Mouse (Mus musculus) midbrain, embryonic 10.5 days (tissue): ENCODE data around the gene Fbxl13. TPM values are rescaled to one million over a fixed set of nuclear protein-coding genes. Genes with fewer than 3 reads are reported as not detected.

Experiments used
- DNase-seq: peaks from one replicate; pipeline ENCODE4 v3.0.0-alpha.2; 2017; ENCODE audit warnings: low spot score
- H3K27ac ChIP-seq: fragments of 300-500 bp; sonication (generic); replicated peaks from 2 replicates; pipeline ENCODE4 v1.5.1; 2016; ENCODE audit warnings: mild to moderate bottlenecking
- H3K27me3 ChIP-seq: fragments of 300-500 bp; sonication (generic); 2 replicates; pipeline ENCODE4 v1.6.1; 2016; ENCODE audit warnings: low read depth, mild to moderate bottlenecking; ENCODE audit not compliant: poor library complexity, severe bottlenecking
- H3K36me3 ChIP-seq: fragments of 300-500 bp; sonication (generic); 2 replicates; pipeline ENCODE4 v1.6.1; 2016; ENCODE audit warnings: mild to moderate bottlenecking, moderate library complexity
- H3K4me1 ChIP-seq: fragments of 300-500 bp; sonication (generic); 2 replicates; pipeline ENCODE4 v1.6.1; 2016
- H3K4me3 ChIP-seq: fragments of 300-500 bp; sonication (generic); 2 replicates; pipeline ENCODE4 v1.5.1; 2016; ENCODE audit warnings: mild to moderate bottlenecking, moderate library complexity
- H3K9me3 ChIP-seq: fragments of 300-500 bp; sonication (generic); replicated peaks from 2 replicates; pipeline ENCODE4 v1.6.1; 2016; ENCODE audit warnings: mild to moderate bottlenecking
- WGBS: fragments of 180-500 bp; shearing (Covaris S2); methylation state at CpG from one replicate; pipeline ENCODE4 v1.1.7; 2016; 5-methylcytosine and 5-hydroxymethylcytosine counted together
- polyA plus RNA-seq: library from polyadenylated mRNA; unstranded; fragments of >200 nt; fragmentation: Nextera tagmentation; extraction: Ambion mirVana; gene quantifications from 2 replicates; pipeline ENCODE4 v1.2.1, GENCODE M21; 2016

Gene Fbxl13
- polyA plus RNA-seq, 1 experiment from 2014 or later, result 0.15 TPM

- H3K36me3 ChIP-seq, result no peaks in the 10 kb centered on the region
- no peaks in the 10 kb centered on the region for H3K27me3 ChIP-seq
- no peaks in the 10 kb centered on the region for H3K9me3 ChIP-seq
- H3K4me3 ChIP-seq, result no peak overlapping the region
- 91% methylated on average over 1 of the region's 1 CpGs for WGBS
- H3K27ac ChIP-seq, result no peak overlapping the region
- H3K4me1 ChIP-seq, result no peaks in the 10 kb centered on the region
- no peak for DNase-seq
Observed at GRCm38 (mm10) chr5:21554732-21555131, 90.7 kb downstream of the Fbxl13 start.

- Histone ChIP-seq H3K9me3 (no peaks in the 10 kb centered on the region), H3K4me1 (no peaks in the 10 kb centered on the region), H3K27me3 (no peaks in the 10 kb centered on the region), H3K4me3 (no peak overlapping the region), H3K36me3 (no peaks in the 10 kb centered on the region), H3K27ac (no peak overlapping the region)
- no peak for DNase-seq
- 85% methylated on average over 4 of the region's 4 CpGs for WGBS
Observed at GRCm38 (mm10) chr5:21553685-21554084, 91.7 kb downstream of the Fbxl13 start.

- Histone ChIP-seq H3K36me3 (no peaks in the 10 kb centered on the region), H3K4me3 (no peak overlapping the region), H3K27ac (no peak overlapping the region), H3K4me1 (peaks cover 24% of the 10 kb centered on the region), H3K9me3 (no peaks in the 10 kb centered on the region), H3K27me3 (no peaks in the 10 kb centered on the region)
- whole genome bisulfite sequencing, result 82% methylated on average over 8 of the region's 8 CpGs
- no peak for DNase-seq
Observed at GRCm38 (mm10) chr5:21547005-21547404, 98.4 kb downstream of the Fbxl13 start.

- no peak for DNase-seq
- Histone ChIP-seq H3K36me3 (no peaks in the 10 kb centered on the region), H3K9me3 (no peaks in the 10 kb centered on the region), H3K4me3 (no peak overlapping the region), H3K27me3 (no peaks in the 10 kb centered on the region), H3K27ac (no peak overlapping the region), H3K4me1 (peaks cover 24% of the 10 kb centered on the region)
- 92% methylated on average over 4 of the region's 4 CpGs for WGBS
Observed at GRCm38 (mm10) chr5:21545786-21546185, 99.6 kb downstream of the Fbxl13 start.

- H3K9me3 ChIP-seq, result no peaks in the 10 kb centered on the region
- H3K4me1 ChIP-seq, result peaks cover 24% of the 10 kb centered on the region
- H3K27ac ChIP-seq, result no peak overlapping the region
- H3K4me3 ChIP-seq, result no peak overlapping the region
- no peaks in the 10 kb centered on the region for H3K36me3 ChIP-seq
- DNase-seq, result no peak
- H3K27me3 ChIP-seq, result no peaks in the 10 kb centered on the region
Observed at GRCm38 (mm10) chr5:21545227-21545626, 100.2 kb downstream of the Fbxl13 start.

- Histone ChIP-seq H3K9me3 (no peaks in the 10 kb centered on the region), H3K4me3 (no peak overlapping the region), H3K36me3 (no peaks in the 10 kb centered on the region)
Observed at GRCm38 (mm10) chr5:21544821-21545220, 100.6 kb downstream of the Fbxl13 start.

GRCm38 (mm10) chr5:21543409-21544201, 101.8 kb downstream of the Fbxl13 start, which contains the start of gene Lrrc17:
Lrrc17 (plus strand) TSS chr5:21543559.
- Histone ChIP-seq H3K9me3 (no peaks in the 10 kb centered on the region), H3K27ac (no peak within 1 kb of the TSS; the same call in 1 of the 2 replicates), H3K4me3 (no peak within 1 kb of the TSS), H3K36me3 (no peaks in the 10 kb centered on the region), H3K4me1 (peaks cover 24% of the 10 kb centered on the region), H3K27me3 (no peaks in the 10 kb centered on the region)
- WGBS, result 69% methylated on average over 17 of the region's 17 CpGs
- DNase-seq, result peak; percentile 24

More at GRCm38 (mm10) chr5:21544821-21545220, 100.6 kb downstream of the Fbxl13 start:
- Histone ChIP-seq H3K27ac (no peak overlapping the region), H3K27me3 (no peaks in the 10 kb centered on the region), H3K4me1 (peaks cover 24% of the 10 kb centered on the region)
- no peak for DNase-seq
- 74% methylated on average over 3 of the region's 3 CpGs for WGBS

GRCm38 (mm10) chr5:21542226-21542625, 103.2 kb downstream of the Fbxl13 start:
- 86% methylated on average over 4 of the region's 4 CpGs for WGBS
- no peak for DNase-seq
- Histone ChIP-seq H3K27ac (no peak overlapping the region), H3K27me3 (no peaks in the 10 kb centered on the region), H3K4me3 (no peak overlapping the region), H3K36me3 (no peaks in the 10 kb centered on the region), H3K4me1 (peaks cover 24% of the 10 kb centered on the region), H3K9me3 (no peaks in the 10 kb centered on the region)

GRCm38 (mm10) chr5:21532921-21533320, 112.5 kb downstream of the Fbxl13 start:
- Histone ChIP-seq H3K4me3 (no peak overlapping the region), H3K27me3 (no peaks in the 10 kb centered on the region), H3K27ac (no peak overlapping the region), H3K4me1 (peaks cover 4% of the 10 kb centered on the region), H3K36me3 (no peaks in the 10 kb centered on the region), H3K9me3 (peaks cover 6% of the 10 kb centered on the region; the same call in 1 of the 2 replicates)
- 90% methylated on average over 5 of the region's 5 CpGs for WGBS
- DNase-seq, result no peak

- Histone ChIP-seq H3K36me3 (no peaks in the 10 kb centered on the region), H3K27ac (no peak overlapping the region), H3K4me3 (no peak overlapping the region), H3K27me3 (no peaks in the 10 kb centered on the region), H3K9me3 (peaks cover 6% of the 10 kb centered on the region; the same call in 1 of the 2 replicates), H3K4me1 (peaks cover 12% of the 10 kb centered on the region)
- DNase-seq, result no peak
- 84% methylated on average over 2 of the region's 2 CpGs for WGBS
Observed at GRCm38 (mm10) chr5:21532126-21532525, 113.3 kb downstream of the Fbxl13 start.

GRCm38 (mm10) chr5:21529110-21529720, 116.2 kb downstream of the Fbxl13 start:
- Histone ChIP-seq H3K4me3 (no peak overlapping the region), H3K9me3 (peaks cover 6% of the 10 kb centered on the region; the same call in 1 of the 2 replicates), H3K4me1 (peaks cover 19% of the 10 kb centered on the region), H3K27ac (no peak overlapping the region), H3K36me3 (no peaks in the 10 kb centered on the region), H3K27me3 (no peaks in the 10 kb centered on the region)
- DNase-seq, result no peak
- WGBS, result 92% methylated on average over 8 of the region's 8 CpGs

- no peak for DNase-seq
- peaks cover 19% of the 10 kb centered on the region for H3K4me1 ChIP-seq
- no peak overlapping the region for H3K4me3 ChIP-seq
- WGBS, result 94% methylated on average over 15 of the region's 15 CpGs
- peaks cover 6% of the 10 kb centered on the region; the same call in 1 of the 2 replicates for H3K9me3 ChIP-seq
- peak overlapping the region; percentile 69; the same call in 1 of the 2 replicates for H3K27ac ChIP-seq
- no peaks in the 10 kb centered on the region for H3K27me3 ChIP-seq
- no peaks in the 10 kb centered on the region for H3K36me3 ChIP-seq
Observed at GRCm38 (mm10) chr5:21528068-21528842, 117.2 kb downstream of the Fbxl13 start.
